Mouse (Mus musculus) right cerebral cortex, postnatal 14 days (tissue): ENCODE data around the gene Gm4969.
"Not testable (repeated sequence)": the region's sequence is repeated elsewhere in the genome, so short reads cannot be mapped to it uniquely, and the experiment has no call there.

Source experiments
- DNase-seq: peaks from one replicate; pipeline ENCODE4 v3.0.0; 2022

Gm4969 gene

DNA sequence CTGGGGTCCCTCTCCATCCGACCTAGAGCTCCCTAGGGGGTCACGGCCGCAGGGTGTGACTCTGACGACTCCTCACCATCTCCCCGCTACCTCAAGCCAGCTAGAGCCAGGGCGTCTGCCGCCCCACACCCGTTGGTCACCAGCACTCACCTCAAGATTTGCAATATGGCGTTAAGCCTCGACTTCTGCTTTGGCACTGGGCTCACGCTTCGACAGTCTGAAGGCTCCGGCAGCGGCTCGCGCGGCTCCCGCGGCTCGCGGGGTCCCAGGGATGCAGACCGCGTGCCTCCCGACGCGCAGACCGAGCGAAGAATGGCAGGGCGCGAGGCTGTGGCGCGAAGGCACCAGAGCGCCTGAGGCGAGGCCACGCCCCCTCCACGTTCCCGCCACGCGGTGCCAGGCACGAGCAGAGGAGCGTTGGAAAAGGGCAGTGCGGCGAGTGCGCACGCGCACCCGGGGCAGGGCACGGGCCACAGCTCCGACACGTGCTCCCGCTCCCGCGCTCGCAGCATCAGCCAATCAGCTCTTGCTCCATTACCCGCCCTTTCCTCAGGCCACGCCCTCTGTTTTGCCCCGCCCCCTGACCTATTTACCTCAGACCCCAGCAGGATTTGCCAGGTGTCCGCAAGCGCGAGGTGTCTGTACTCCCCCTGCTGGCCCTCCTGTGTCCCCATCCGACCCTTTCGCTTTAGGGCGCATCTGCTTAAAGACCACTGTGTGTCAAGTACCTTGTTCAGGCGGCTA lies at the start of gene Gm4969:
TSS of gene Gm4969 (minus strand) at position 341 of the 744 bp plus-strand sequence.
- DNase-seq: peak; percentile 78

DNA sequence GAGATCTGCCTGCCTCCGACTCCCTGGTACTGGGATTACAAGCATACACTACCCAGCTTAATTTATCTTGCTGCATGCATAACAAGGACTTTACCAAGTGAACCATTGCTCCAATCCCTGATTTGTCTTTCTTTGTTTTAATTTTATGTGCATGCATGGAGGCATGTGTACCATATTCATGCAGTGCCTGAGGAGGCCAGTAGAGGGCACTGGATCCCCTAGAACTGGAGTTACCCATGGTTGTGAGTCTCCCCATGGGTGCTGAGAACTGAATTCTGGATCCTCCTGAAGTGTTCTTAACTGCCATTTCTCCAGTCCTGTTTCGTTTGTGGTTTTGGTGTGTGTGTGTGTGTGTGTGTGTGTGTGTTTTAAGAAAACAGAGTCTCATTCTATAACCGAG lies 48.8 kb upstream of the Gm4969 start:
- no peak for DNase-seq

DNA sequence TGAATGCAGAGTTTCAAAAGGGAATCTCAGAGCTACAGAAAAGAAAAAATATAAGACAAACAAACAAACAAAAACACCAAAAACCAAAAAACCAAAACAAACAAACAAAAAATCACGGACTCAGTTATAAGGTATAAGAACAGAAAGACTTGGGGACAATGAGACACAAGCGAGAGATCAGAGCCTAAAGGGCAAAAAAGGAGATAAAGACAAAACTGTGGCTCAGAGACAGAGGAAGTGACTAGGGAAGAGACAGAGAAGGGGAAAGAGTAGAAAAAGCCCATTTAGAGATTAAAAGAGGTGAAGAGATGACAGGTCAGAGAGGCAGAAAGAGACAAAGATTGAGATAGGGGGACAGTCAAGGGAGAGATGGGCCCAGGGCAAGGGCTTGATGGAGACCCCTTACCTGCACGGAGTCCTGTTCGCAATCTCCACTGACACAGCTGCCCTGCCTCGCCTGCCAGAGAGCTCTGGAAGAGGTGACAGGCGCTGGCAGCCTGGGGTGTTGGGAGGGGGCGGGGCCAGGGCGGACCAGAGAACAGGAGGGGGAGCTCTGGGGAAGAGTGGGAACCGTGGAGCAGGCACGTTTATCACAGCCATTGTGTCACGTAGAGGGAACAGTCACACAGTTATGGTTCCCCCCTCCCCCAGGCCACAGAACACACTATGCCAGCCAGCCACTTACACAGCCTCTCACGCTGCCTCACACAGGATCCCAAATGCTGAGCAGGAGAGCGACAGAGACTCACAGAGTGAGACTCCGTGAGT lies 47.7 kb upstream of the Gm4969 start, which contains the start of gene Gipr:
TSS of gene Gipr (minus strand) at position 472 of the 768 bp plus-strand sequence.
- no peak for DNase-seq

DNA sequence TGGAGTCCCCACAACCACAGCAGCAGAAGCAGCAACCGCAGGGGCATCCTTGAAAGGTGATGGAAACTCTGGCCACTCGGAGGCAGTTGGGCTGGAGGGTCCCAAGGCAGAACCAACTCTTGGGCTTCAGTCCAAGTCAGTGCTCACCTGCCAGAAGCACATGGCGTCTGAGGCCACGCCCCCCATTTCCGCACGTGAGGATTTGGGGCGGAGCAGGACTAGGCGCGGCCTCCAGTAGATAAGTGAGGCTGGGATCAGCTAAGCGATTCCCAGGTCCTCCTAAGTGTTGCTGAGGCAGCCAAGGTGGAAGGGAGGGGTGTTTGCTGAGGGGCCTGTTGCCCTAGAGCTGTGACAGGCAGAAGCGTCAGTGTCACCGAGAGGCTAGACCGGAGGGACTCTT lies 46.8 kb upstream of the Gm4969 start:
- DNase-seq: no peak

DNA sequence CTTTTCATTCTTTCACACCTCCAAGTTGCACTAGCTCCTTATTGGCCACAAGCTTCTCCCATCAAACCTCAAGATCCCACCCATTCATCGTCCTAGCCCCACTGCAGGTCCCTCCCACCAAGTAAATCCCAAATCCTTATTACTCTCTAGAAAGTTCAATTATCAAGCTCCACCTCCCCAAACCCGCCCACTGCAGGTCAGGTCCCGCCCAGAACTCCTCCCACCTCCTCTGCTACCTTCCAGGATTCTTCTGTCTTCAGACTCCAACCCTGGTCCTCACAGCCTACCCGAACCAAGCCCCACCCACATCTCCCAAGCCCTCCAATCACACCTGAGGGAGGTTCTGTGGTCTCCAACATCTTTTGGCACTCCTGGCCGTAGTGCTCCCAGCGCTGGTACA lies 46.0 kb upstream of the Gm4969 start:
- no peak for DNase-seq

DNA sequence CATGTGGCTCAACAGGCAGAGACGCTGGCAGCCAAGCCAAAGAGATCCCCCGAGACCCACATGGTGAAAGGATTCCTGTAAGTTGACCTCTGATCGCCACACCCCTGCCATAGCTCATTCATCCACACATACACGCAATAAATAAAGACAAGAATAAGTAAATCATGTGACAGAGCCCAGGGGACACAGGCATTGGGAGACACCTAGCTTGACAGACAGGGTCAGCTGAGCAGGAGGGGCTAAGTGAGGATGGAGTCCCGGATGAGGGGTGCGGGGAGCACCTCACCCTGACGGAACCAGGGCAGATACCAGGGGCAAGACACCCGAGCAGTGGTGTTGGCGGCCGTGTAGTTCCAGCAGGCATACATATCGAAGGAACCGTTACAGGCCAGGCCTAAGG lies 45.6 kb upstream of the Gm4969 start:
- no peak for DNase-seq

DNA sequence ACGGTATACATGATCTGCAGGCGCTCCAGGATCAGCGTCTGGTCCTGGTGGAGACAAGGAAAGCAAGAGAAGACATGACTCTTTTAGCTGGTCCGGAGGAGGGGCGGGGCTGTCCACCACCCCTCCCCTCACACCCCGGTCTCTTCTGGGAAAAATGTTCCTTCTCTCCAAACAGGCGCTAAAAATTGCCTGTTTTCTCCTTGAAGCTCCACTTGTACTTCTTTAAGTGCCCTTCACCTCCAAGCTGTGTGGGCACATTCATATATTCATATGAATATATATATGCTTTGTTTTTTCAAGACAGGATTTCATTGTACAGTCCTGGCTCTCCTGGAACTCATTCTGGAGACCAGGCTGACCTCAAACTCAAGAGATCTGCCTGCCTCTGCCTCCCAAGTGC lies 44.8 kb upstream of the Gm4969 start:
- DNase-seq: no peak

DNA sequence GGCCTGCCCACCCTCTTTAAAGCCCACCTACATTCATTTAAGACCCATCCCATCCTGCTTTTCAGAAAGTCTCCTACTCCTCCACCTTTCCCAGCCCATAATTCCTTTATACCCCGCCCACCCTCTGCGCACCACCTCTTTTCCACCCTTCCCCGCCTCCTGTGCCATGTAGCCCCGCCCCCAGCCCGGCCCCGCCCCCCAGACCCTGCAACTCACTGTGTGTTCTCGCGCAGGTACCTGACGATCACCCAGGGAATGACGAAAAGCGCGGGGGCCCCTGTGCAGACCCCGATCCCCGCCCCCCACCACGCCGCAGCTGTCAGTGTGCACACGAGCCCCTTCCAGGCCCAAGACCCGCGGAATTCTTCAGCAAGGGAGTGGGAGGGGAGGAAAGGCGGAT lies 41.9 kb upstream of the Gm4969 start:
- no peak for DNase-seq

DNA sequence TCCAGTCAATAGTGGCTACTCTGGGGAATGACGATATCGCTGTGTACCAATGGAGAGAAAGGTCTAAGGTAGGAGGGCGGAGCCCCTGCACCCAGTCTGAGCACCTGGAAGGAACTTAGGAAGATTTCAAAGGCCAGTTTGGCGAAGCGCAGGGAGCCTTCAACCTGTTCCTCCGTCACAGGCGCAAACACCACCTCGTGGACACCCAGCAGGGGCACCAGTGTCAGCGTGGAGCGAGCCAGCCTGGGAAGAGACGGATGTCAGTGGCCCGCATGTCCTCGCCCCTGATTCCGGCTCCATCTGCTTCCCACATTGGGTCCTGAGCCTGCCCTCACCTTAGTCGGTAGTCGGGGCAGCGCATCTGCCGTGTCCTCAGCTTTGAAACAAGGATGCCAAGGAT lies 41.2 kb upstream of the Gm4969 start:
- no peak for DNase-seq

DNA sequence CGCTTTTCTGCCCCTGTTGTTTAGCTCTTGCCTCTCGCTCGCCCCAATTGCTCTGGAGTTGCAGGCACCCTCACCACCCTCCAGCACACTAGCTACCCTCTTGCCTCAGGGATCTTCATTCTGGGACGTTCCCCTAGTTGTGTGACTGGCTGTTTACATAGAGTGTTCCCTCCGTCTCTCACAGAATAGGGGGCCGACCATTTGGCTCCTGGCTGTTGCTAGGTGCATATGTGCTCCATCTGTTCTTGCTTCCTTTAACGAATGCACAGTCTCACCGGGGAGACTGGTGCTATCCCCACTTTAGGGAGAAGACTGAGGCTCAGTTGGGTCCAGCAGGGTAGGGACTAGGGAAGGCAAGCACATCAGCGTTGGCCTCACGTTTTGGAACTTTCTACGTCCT lies 40.4 kb upstream of the Gm4969 start:
- DNase-seq: no peak

DNA sequence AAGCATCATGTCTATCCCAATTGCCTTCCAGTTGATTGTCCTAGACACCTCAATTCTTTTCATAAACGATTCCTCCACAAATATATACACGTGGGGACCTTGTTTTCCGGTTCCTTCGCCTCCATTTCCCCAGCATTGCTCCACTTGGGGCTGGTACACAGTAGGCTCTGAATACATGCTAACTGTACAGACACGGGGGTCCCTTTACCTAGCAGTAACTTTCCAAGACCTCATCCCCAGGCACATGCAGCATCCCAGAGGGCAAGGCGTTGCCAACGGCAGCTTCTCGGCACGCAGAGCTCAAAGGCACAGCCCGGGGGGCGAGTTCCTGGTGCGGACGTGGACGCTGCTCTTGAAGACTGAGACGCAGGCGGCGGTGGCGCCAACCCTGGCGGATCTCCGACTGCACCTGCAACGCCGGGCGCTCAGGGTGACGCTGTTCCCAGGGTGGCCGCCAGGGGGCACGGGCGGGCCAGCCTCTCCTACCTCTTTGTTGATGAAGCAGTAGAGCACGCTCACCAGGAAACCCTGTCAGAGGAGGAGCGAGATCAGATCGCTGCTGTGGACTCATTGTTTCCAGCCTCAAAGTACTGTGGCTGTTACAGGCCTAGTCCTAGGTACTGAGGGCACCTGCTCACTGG lies 39.1 kb upstream of the Gm4969 start:
- DNase-seq: peak; percentile 92

DNA sequence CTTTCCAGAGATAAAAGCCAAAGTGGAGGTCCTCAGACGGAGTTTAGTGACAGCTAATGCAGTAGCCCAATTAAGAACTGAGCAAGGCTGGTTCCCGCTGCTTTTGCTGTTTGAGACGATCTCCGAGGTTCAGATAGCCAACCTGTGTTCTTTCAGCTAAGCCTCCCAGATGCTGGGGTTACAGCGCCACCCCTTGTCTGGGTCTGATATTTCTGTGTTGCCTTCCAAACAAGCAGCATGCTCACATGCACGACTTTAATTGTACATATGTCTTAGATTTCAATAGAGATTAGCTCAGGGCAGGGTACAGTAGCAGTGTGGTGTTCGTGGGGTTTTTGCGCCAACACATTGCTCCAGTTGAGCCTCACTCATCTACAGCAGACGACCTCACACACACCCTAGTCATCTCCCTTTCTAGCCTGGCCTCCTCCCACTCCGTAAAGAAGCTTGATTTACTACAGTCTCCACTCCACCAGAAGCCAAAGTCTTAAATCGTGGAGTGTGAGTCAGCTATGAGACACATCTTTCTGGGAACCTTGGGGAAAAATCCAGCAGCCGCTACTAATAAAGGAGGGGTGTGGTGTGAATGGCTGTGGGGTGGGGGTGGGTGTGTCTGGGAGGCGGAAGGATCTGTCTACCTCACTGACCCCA lies 37.8 kb upstream of the Gm4969 start:
- no peak for DNase-seq

DNA sequence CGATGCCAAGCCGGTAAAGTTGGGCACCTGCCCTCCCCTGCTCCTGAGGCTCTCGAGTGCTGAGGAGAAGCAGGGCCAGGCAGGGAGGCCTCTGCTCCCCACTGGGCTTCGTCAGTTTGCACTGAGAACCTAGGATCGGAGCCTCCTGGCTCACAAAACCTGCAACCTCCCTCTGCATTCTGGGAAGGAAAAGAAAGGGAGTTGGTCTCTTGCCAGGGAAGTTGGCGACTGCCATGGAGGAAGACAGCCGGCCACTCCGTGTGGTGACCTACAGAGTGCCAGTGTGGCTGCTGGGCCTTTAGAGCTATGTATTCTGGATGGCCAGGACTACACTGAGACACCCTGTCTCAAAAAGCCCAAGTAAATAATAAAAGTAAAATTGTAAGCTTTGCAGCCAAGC lies 36.6 kb upstream of the Gm4969 start:
- no peak for DNase-seq

DNA sequence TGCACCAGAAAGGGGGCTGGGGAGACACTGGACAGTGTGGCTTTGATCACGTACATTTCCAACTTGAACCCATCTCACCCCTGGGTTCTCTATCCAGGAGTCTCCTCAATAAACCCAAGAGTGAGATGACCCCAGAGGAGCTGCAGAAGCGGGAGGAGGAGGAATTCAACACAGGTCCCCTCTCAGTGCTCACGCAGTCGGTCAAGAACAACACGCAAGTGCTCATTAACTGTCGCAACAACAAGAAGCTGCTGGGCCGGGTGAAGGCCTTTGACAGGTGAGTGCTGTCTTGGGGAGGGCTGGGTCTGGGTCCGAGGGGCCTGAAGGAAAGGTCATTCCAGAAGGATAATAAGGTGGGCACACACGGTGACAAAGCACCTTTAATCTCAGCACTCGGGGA lies 33.0 kb upstream of the Gm4969 start:
- not testable (repeated sequence) for DNase-seq

DNA sequence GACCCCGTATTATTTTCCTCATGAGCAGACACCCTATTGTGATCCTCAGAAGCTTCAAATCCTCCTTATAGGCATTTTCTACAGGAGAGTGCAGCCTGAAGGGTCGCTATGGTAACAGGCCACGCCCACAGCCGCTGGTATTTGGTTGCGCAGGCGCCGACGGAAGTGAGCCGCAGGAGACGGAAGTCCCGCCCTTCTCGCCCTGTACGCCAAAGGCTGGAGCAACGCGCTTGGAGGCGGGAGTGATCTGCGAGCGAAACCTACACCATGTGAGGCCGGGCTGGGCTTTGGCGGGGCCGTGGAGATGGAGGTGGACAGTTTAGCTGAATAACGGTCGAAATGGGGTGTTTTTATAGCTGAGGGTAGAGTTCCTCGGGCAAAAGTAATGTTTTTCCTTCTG lies 31.5 kb upstream of the Gm4969 start, which contains the start of gene Snrpd2:
TSS of gene Snrpd2 (plus strand) at position 97 of the 400 bp plus-strand sequence.
- peak; percentile 98 for DNase-seq

DNA sequence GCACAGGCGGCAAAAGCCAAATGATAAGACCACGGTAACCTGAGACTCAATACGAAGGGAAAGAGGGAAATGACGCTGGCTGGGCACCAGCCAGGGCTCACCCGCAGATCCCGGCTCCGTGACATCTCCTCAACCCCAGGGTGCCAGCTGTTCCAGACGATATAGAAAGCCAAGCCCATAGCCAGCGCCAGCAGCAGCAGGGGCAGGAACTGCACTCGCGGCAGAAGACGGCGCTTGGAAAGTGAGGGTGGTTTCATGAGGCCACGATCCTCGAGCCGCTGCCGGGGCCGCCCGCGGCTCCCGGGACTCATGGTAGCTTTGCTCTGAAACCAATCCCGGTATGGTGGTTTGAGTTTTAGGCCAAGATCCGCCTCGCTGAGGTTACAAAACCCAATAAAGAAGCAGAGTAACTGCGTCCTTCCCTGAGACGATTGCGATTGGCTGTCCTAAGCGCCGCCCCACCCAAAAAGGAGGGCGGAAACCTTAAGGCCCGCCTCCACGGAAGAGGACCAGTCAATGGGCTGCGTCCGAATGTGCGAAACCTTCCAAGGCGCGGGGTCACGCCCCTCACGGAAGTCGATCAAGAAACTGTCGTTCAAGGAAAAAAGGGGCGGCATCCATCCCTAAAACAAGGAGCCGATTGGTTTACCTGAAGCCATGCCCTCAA lies 30.8 kb upstream of the Gm4969 start, which contains the start of gene Qpctl:
TSS of gene Qpctl (minus strand) at position 417 of the 667 bp plus-strand sequence.
- DNase-seq: peak; percentile 97

DNA sequence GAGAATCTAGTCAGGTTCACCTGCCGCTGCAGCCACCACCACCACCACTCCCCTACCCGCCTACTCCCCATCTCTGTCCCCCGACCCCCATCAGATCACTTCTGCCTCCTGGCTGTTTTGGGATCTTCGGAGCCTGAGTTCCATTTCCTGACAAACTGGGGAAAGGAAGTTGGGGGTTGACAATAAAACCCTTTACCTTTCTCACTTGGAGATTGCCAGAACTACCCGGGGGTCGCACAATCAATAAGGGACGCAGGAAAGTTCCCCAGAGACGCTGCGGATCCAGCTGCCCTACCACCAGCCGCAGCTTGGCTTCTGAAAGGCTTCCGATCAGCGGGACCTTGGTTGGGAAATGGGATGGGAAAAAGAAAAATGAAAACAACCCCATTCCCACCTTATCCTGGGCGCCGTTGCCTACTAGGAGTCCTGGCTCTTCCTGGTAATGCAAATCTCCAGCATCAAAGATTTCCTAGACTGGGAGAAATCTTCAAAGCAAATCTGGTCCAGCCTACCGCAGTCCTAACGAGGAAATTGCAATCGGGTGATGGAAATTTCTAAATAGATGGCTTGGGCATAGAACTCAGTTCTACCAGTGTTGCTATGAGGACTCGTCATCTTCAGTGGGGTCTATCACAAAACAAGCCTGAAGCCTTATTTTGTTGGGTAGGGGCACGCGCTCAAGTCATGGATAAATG lies 30.2 kb upstream of the Gm4969 start:
- no peak for DNase-seq

DNA sequence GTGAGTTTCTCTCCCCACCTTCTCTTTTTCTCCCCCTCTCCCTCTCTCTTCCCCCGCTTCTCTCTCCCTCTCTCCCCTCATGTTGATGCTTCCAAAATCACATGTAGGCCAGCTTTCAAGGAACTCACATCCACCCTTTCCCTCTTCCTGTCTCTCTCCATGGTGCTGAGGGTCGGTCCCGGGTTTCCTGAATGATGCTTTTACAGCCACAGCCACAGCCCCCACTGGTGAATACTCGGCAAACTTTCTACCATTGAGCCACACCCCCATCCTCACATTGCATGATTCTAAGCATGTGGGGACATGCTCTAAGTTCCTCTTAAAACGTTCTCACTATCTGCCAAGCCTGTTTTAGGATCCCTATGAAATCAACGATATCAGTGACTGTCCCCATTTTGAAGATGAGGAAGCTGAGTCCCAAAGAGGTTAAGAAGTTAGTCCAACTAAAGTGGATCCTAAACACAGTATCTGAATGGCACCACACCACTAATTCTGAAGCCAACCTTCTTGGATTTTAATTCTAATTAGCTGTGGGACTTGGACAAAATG lies 29.4 kb upstream of the Gm4969 start:
- DNase-seq: no peak

DNA sequence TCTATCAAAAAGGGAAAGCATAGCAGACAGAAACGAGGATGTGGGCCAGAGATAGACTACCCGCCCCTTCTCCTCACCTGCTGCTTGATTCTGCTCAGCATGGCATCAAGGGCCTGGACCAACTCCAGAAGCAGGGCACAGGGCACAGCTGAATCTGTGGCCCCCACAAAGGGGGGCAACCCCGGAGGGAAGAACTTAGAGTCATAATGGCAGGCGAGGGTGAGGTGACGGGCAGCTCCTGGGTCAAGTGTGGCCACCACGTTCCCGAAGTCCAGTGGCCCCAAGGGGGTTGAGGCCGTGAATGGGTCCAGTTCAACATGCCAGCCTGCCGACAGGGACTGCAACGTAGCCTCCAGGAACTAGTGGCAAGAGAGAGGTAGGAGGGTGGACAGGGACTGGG lies 28.6 kb upstream of the Gm4969 start:
- no peak for DNase-seq

DNA sequence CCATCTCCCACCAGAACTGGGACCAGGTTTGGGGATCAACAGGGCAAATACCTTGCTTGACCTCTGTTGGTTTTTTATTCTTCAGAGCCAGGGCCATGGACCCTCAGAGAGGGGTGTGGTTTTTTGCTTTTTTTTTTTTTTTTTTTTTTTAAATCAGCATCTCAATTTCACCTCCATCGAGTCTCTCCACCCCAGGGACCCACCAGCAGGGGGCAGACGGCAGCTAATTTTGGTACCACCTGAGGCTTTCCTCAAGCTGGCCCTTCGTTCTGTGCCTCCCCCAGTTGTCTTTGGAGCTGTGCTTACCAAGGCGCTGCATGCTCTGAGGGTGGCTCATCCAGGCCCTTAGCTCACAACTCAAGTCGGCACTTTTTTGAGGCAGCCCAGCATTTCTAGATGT lies 19.2 kb upstream of the Gm4969 start:
- peak; percentile 79 for DNase-seq

DNA sequence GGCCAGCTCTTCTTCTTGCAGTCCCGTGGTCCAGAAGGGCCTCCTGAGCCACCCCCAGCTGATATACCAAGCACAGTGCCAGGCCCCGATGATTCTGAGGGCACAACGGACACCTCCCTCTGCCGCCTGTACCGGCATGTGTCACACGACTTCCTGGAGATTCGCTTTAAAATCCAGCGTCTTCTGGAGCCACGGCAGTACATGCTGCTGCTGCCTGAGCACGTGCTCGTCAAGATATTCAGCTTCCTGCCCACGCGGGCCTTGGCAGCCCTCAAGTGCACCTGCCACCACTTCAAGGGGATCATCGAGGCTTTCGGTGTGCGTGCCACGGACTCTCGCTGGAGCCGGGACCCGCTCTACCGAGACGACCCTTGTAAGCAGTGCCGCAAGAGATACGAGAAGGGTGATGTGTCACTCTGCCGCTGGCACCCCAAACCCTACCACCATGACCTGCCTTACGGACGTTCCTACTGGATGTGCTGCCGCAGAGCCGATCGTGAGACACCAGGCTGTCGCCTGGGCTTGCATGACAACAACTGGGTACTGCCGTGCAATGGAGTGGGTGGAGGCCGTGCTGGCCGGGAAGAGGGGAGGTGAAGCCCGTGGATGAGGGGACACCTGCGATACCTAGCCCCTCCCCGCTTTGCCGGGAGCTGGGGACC lies 18.6 kb upstream of the Gm4969 start:
- DNase-seq: peak; percentile 50
